Mouse (Mus musculus) T-helper 1 cell (primary cell): Measurements from ENCODE around the gene Hs3st3a1.

Experiments
- in situ Hi-C: fragments of 300-600 bp; cut with MboI, MseI; formaldehyde crosslinking; loops from one replicate; pipeline ENCODE4 v1.15.1; 2025; ENCODE audit warnings: high pct_unique_total_duplicates

Gene Hs3st3a1

GRCm38 (mm10) chr11:64434611-64435545 lies at the start of gene Hs3st3a1:
Hs3st3a1 (plus strand) TSS chr11:64435332.
- in situ Hi-C loops = loop anchor here (10.0 kb wide), 1 partner anchor 1700 kb away; the partner anchor contains the start of gene Zfp287

GRCm38 (mm10) chr11:64386333-64386732 lies 48.8 kb upstream of the Hs3st3a1 start:
- in situ Hi-C loops = no loop called here

GRCm38 (mm10) chr11:64396331-64396881 lies 38.7 kb upstream of the Hs3st3a1 start:
- in situ Hi-C loops = no loop called here

GRCm38 (mm10) chr11:64396949-64397348 lies 38.2 kb upstream of the Hs3st3a1 start:
- in situ Hi-C loops = no loop called here

GRCm38 (mm10) chr11:64397612-64398011 lies 37.5 kb upstream of the Hs3st3a1 start:
- in situ Hi-C loops = no loop called here

- in situ Hi-C loops = no loop called here
Observed at GRCm38 (mm10) chr11:64400534-64401093, 34.5 kb upstream of the Hs3st3a1 start.

- in situ Hi-C loops = no loop called here
Observed at GRCm38 (mm10) chr11:64418969-64419368, 16.2 kb upstream of the Hs3st3a1 start.

GRCm38 (mm10) chr11:64435546-64436411 lies 647 bp downstream of the Hs3st3a1 start:
- in situ Hi-C loops = loop anchor here (10.0 kb wide), 1 partner anchor 1701 kb away; the partner anchor contains the start of gene Zfp287

- in situ Hi-C loops = loop anchor here (10.0 kb wide), 1 partner anchor 1702 kb away; the partner anchor contains the start of gene Zfp287
Observed at GRCm38 (mm10) chr11:64436412-64436727, 1.2 kb downstream of the Hs3st3a1 start, which contains the start of gene F930015N05Rik. F930015N05Rik (minus strand) TSS chr11:64436653.

- in situ Hi-C loops = loop anchor here (10.0 kb wide), 1 partner anchor 1702 kb away; the partner anchor contains the start of gene Zfp287
Observed at GRCm38 (mm10) chr11:64436791-64437298, 1.7 kb downstream of the Hs3st3a1 start.

- in situ Hi-C loops = loop anchor here (10.0 kb wide), 1 partner anchor 1703 kb away; the partner anchor contains the start of gene Zfp287
Observed at GRCm38 (mm10) chr11:64437721-64438120, 2.6 kb downstream of the Hs3st3a1 start.

- in situ Hi-C loops = loop anchor here (10.0 kb wide), 1 partner anchor 1704 kb away; the partner anchor contains the start of gene Zfp287
Observed at GRCm38 (mm10) chr11:64438909-64439308, 3.8 kb downstream of the Hs3st3a1 start.

GRCm38 (mm10) chr11:64442119-64442518 lies 7.0 kb downstream of the Hs3st3a1 start:
- in situ Hi-C loops = loop anchor here (5.0 to 10.0 kb wide), 2 partner anchors 515 to 1037 kb away; no protein-coding TSS in a partner anchor

- in situ Hi-C loops = loop anchor here (5.0 to 10.0 kb wide), 2 partner anchors 515 to 1038 kb away; no protein-coding TSS in a partner anchor
Observed at GRCm38 (mm10) chr11:64442701-64443100, 7.6 kb downstream of the Hs3st3a1 start.

- in situ Hi-C loops = loop anchor here (10.0 kb wide), 1 partner anchor 1040 kb away; no protein-coding TSS in a partner anchor
Observed at GRCm38 (mm10) chr11:64445227-64445626, 10.1 kb downstream of the Hs3st3a1 start.

- in situ Hi-C loops = loop anchor here (10.0 kb wide), 1 partner anchor 1044 kb away; no protein-coding TSS in a partner anchor
Observed at GRCm38 (mm10) chr11:64448586-64449315, 13.6 kb downstream of the Hs3st3a1 start.

- in situ Hi-C loops = no loop called here
Observed at GRCm38 (mm10) chr11:64461746-64462145, 26.6 kb downstream of the Hs3st3a1 start.

GRCm38 (mm10) chr11:64468737-64469136 lies 33.6 kb downstream of the Hs3st3a1 start:
- in situ Hi-C loops = no loop called here

- in situ Hi-C loops = no loop called here
Observed at GRCm38 (mm10) chr11:64470689-64471088, 35.6 kb downstream of the Hs3st3a1 start.

- in situ Hi-C loops = no loop called here
Observed at GRCm38 (mm10) chr11:64473679-64474078, 38.5 kb downstream of the Hs3st3a1 start.
